Mouse (Mus musculus): ENCODE data around the gene Olfr1366.
"Not testable (repeated sequence)": the region's sequence is repeated elsewhere in the genome, so short reads cannot be mapped to it uniquely, and the experiment has no call there.

Olfr1366 gene

DNA sequence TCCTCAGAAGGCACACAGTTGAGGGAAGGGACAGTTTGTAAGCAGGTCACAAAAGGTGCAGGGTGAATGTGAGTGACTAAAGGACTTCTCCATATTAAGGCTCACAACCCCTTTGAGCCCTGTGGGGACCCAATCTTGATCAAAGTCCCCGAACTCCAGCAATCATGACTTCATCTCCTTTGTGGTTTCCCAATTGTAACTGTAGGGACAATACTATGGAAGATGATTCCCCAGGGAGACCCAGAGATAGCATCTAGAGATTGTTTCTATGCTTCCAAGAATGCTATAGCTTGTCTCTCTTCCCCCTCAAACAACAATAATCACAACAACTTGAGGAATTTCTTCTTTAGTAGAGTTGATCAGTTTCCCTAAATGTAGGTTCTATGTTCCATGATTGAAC lies at the start of gene Olfr1366:
Gene Olfr1366, minus strand, starts transcription at position 101 of the 400 bp plus-strand sequence.
- no peak for DNase-seq (ENCODE audit: low spot score)

DNA sequence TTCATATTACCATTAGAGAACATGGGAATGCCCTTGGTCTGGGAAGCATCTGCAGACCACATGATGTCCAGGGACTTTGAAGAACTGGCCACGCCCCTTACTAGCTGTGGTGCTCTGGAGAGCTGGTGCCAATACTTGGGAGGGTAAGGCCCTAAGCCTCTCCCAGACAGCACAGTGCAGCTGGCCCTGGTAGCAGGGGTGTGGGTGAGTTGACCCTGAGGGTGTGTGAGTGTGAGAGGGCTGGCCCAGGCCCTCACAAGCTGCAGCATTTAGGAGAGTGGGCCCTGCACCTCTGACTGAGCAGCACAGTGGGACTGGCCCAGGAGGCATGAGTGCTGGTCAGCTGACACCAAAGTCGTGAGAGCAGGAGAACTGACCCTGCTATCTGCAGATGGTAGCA lies 49.0 kb upstream of the Olfr1366 start:
- DNase-seq (ENCODE audit: low spot score): no peak

DNA sequence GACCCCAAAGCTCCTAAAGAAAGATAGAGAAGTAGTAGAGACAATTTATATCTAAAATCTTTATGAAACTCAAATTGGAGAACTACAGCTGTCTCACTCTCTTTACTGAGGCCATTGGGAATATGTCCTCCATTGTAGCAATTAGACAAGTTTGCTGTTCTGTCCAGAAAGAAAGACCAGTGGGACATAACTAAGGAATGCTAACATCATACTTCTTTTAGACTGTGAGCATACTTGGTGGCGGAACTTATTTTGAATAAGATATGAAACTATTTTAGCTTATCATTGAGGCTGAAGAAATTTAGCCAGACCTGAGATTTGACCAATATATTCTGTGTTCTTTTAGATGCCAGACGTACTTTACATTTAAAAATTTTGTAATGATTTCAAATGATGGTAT lies 39.1 kb upstream of the Olfr1366 start, which contains the start of gene Olfr1364:
Gene Olfr1364, minus strand, starts transcription at position 101 of the 400 bp plus-strand sequence.
- no peak for DNase-seq (ENCODE audit: low spot score)

DNA sequence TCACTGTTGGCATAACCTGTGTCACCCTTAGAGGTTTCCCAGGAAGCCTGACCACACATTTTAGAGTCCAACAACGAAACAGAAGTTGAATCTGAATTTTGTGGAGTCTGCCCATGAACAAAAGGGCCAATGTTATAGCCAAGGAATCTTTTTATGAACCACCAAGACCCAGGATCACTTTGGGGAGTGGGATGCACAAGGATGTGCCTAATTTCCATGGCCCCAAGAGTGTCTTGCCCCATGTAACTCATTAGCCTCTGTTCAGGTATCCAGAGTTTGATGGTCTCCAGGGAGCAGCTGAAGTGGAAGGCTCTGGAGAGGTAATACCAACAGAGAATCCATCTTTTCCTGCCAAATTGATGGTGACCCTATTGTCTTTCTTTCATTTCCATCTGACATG lies 17.2 kb upstream of the Olfr1366 start, which contains the start of gene Olfr1535:
Gene Olfr1535, minus strand, starts transcription at position 101 of the 400 bp plus-strand sequence.
- DNase-seq (ENCODE audit: low spot score): no peak

DNA sequence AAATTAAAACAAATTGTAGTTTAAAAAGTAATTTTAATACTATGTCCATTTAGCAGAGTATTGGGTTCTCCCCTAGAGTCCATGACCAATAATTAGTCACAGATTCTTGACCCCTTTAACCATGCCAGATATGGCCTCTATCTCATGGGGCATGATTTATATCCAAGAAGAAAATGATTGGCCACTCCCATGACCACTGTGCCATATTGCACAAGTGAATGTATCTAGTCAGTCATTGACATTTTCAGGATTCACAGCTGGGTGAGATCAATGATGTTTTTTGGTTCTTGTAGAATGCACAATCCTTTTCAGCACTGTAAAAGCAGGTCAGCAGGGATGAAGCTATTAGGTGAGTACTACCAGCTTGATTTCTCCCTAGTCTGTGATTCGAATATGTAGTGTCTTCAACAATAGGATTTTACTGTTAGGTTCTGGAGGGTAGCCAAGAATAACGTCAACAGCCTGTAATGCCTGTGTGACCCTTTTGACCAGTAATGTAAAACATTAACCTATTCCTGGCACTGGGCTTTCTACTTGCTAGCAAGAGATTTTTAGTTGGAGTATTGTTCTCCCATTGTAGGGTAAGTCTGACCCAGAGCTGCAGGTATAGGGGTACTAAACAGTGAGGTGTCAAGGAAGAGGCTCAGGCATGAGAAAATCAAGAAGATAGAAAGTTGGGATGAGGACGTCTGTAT lies 8.0 kb upstream of the Olfr1366 start:
- DNase-seq (ENCODE audit: low spot score): no peak

DNA sequence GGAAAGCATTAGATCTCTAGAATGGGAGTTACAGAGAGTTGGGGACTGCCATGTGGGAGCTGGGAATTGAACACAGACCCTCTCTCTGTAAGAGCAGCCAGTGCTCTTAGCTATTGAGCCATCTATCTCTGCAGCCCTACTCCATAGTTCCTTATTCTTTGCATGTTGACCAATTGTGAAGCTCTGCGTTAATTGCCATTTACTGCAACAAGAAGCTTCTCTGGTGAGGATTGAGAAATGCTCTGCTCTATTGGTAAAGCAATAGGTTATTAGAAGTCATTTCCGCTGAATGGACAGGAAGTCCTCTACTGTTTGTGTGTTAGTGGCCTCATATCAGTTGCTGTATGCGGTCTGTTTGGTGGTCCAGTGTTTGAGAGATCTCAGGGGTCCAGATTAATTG lies 6.9 kb upstream of the Olfr1366 start:
- DNase-seq (ENCODE audit: low spot score): no peak

DNA sequence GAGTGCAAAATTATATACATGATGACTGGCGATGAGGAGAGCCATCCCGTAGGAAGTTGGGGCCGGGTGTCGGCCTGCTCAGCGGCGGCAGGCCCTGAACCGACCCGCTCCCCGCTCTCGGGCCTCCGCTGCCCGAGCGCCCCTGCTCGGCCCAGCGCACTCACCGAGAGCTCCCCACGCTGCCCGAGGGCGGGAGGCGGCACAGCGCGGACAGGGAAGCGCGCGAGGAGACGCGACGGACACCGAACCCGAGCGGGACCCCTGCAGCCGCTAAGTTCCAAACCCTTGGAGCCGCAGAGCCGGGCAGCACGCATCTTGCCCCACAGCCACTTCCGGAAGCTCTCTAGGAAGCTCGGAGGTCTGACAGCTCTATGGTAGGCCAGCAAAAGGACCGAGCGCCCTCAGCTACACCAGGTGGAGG lies 11.8 kb downstream of the Olfr1366 start, which contains the start of gene Zkscan8:
Gene Zkscan8, minus strand, starts transcription at position 340 of the 421 bp plus-strand sequence.
- DNase-seq (ENCODE audit: low spot score): peak; percentile 90

DNA sequence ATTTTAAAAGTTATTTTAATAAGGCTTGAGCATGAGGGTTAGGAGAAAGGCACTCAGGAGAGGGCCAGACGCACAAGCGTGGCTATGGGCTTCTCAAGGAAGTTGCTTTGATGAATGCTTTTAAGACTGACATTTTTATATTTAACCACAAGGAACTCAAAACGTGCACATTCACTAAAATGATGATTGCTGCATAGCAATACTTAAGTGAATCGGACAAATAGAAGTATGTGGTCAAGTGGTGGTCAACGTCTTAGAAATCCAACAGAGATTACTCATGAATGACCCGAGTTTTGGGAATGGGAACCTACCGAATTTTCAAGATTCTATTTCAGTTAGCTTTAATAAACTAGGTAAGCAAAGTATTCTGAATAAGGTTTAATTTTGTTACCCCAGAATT lies 12.5 kb downstream of the Olfr1366 start:
- no peak for DNase-seq (ENCODE audit: low spot score)

DNA sequence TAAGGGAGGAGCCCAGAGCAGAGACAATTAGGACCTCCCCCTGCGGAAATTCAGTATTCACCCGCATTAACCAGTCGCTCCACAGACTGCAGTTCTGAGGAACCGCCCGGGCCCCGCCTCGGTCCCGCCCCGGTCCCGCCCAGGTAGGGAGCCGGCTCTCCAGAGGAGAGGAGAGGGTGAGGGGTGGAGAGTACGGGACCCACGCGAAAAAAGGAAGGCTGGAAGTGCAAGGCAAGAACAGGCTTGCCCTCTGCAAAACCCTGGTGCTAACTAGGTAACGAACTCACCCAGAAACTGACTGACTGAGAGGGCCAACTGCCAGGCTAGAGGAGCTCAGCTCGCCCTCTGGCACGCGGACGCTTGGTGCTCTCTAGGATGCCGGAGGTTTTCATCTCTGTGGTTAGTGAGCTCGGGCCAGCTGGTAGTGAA lies 36.4 kb downstream of the Olfr1366 start:
- peak; percentile 76 for DNase-seq (ENCODE audit: low spot score)

DNA sequence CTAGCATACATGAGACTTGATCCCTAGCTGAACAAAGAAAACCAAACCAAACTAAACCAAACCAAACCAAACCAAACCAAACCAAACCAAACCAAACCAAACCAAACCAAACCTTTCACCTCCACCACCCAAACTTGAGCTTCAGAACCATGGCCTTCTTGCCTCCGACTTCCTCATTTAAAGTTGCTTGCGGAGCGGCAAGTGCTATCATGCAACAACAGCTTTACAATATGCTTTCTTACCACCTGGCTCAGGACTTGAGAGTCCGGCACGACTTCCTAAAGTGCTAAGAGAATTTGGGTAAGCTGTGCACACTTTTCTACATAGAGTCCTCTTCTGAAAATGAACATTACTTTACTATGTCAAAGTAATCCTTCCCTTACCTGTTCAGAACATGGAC lies 40.3 kb downstream of the Olfr1366 start:
- no peak for DNase-seq (ENCODE audit: low spot score)

DNA sequence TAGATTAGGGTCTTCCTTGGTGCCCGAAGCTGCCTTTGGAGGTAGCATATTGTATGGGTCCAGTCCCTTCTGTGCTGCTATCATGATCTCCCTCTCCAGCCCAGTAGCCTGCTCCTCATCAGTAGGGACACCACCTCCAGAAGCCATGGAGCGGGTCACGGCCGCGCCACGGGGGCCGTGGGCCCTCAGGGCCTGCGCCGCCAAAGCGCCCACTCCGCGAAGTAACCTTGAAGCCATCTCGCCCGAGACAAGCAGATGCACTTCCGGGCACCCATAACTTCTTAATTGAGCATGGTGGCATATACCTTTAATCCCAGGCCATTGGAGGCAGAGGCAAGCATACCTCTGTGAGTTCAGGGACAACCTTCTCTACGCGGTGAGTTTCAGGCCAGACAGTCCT lies 41.4 kb downstream of the Olfr1366 start, which contains the start of gene Gm11273:
Gene Gm11273, minus strand, starts transcription at position 237 of the 400 bp plus-strand sequence.
- DNase-seq (ENCODE audit: low spot score): not testable (repeated sequence)

DNA sequence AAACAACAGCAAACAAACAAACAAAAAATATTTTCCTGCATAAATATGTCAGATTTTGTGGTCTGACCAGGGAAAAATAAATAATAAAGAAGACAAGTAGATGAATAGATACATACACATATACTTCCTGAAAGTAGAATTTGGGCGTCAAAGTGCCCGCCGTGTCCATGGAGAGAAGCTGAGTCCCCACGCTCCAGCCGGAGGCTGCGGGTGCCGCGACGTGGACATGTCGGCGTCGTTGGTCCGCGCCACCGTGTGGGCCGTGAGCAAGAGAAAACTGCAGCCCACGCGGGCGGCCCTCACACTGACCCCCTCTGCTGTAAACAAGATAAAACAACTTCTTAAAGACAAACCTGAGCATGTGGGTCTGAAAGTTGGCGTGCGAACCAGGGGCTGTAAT lies 47.5 kb downstream of the Olfr1366 start, which contains the start of gene AK157302:
Gene AK157302, plus strand, starts transcription at position 144 of the 400 bp plus-strand sequence.
- no peak for DNase-seq (ENCODE audit: low spot score)

DNA sequence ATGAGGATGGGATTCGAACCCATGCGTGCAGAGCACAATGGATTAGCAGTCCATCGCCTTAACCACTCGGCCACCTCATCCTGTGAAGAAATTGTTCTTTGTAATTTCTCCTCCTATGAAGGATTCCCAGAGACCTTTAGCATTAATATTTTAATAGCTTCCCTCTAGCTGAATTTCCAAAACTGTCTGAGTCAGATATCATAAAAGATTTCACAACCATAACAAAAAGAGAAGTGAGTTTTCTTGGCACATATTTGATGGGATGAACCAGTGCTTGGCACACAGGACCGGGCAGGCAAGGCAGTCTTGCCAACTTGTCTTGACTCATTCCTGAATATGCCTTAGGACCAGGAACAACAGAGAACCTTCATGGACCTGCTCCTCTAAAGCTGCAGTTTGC lies 49.8 kb downstream of the Olfr1366 start:
- DNase-seq (ENCODE audit: low spot score): no peak

DNA sequence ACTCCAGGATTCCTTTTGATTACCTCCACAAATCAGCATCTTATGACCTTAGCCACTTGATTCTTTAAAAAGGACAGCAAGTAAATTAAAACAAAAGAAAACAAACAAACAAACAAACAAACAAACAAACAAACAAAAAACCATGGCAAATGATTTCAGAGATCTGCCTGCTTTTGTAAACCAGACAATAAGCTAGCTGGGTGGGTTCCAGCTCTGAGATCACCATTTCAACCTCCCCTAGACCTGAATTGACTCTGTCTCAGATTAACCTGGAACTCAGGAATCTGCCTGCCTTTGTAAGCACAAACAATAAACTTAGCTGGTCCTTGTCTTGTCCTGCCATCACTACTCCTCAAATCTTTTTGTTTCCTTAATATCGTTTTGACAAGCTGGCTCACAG lies 55.7 kb downstream of the Olfr1366 start:
- no peak for DNase-seq (ENCODE audit: low spot score)

All from lung, postnatal 25 days (tissue).